Mouse (Mus musculus): ENCODE data around the gene Syndig1. TPM values are rescaled to one million over a fixed set of nuclear protein-coding genes. Genes with fewer than 3 reads are reported as not detected.

Syndig1 gene
- total and polyA plus RNA-seq, 3 experiments, result not detected

DNA sequence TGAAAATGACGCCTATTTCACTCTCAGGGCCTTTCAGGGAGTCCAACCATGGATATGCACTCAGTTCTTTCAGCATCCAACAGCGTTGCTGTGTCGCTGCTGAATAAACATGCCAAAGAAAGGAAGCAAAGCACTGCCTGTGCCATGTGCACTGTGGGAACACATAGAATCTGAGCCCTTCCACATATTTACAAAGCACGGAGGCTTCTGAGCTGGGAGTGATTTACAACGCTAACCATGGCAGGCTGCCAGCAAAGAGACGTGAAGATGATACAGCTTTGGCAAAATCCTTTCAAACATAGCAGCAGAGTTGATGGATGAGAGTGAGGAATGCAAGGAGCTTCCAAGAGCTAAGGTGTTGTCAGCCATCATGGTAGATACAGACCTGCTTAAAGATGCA, 144.6 kb downstream of the Syndig1 start:
- Histone ChIP-seq H3K27ac (ENCODE audit: control insufficient read depth, low read depth, low read length) (no peak overlapping the region), H3K4me3 (ENCODE audit: control insufficient read depth in 1 of 2, insufficient read depth in 1 of 2, low read depth in 2 of 2, low read length in 2 of 2) (no peak overlapping the region), H3K9me3 (replicated peaks; ENCODE audit: insufficient read depth, low read length) (no peaks in the 10 kb centered on the region), H3K4me1 (ENCODE audit: control insufficient read depth in 1 of 2, insufficient read depth in 2 of 2, low read length in 2 of 2) (no peaks in the 10 kb centered on the region), H3K27me3 (ENCODE audit: control insufficient read depth in 1 of 2, insufficient read depth in 2 of 2, low read length in 2 of 2) (no peaks in the 10 kb centered on the region), H3K79me2 (ENCODE audit: control insufficient read depth, insufficient read depth, low read length, poor library complexity) (no peaks in the 10 kb centered on the region), H3K9ac (ENCODE audit: control insufficient read depth, low read depth, low read length, poor library complexity, severe bottlenecking) (no peak overlapping the region), H3K36me3 (ENCODE audit: control insufficient read depth in 1 of 2, insufficient read depth in 2 of 2, low read length in 2 of 2) (no peaks in the 10 kb centered on the region)
- TF ChIP-seq POLR2AphosphoS2 (IDR thresholded peaks at IDR 0.05; ENCODE audit: low read length) (no peak), GABPA (IDR thresholded peaks at IDR 0.05; ENCODE audit: low read depth, low read length) (no peak)
- DNase-seq (ENCODE audit: low read depth, low spot score), result no peak

DNA sequence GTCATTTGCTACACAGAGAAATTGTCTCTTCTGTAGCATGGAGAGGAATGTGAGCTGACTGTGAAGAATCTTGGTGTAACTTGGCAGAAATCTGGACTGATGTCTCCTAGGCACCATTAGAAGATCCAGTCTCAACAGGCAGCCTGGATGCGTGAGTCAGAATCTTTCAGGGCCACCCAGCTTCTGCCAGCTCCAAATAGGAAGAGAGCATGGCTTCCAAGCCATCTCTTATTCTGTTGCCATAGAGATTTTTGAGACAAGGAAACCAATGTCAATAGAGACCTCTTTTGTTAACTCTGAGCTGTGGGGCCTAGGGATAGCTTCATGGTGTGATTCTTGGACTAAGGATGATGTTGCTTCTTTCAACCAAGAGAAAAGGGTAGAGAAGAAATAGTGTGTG, 151.4 kb downstream of the Syndig1 start:
- DNase-seq (ENCODE audit: low read depth, low spot score), result no peak
- no peaks in the 10 kb centered on the region for H3K27me3 ChIP-seq (ENCODE audit: control insufficient read depth in 1 of 2, insufficient read depth in 2 of 2, low read length in 2 of 2)
- no peaks in the 10 kb centered on the region for H3K79me2 ChIP-seq (ENCODE audit: control insufficient read depth, insufficient read depth, low read length, poor library complexity)
- H3K4me1 ChIP-seq (ENCODE audit: control insufficient read depth in 1 of 2, insufficient read depth in 2 of 2, low read length in 2 of 2), result no peaks in the 10 kb centered on the region
- H3K4me3 ChIP-seq (ENCODE audit: control insufficient read depth in 1 of 2, insufficient read depth in 1 of 2, low read depth in 2 of 2, low read length in 2 of 2), result no peak overlapping the region
- no peak overlapping the region for H3K27ac ChIP-seq (ENCODE audit: control insufficient read depth, low read depth, low read length)
- H3K36me3 ChIP-seq (ENCODE audit: control insufficient read depth in 1 of 2, insufficient read depth in 2 of 2, low read length in 2 of 2), result no peaks in the 10 kb centered on the region
- TF ChIP-seq MXI1 (IDR thresholded peaks at IDR 0.05; ENCODE audit: low read depth, low read length) (no peak), SIN3A (IDR thresholded peaks at IDR 0.05; ENCODE audit: low read length) (no peak), ZNF384 (IDR thresholded peaks at IDR 0.05; ENCODE audit: low read depth, low read length) (no peak), ETS1 (IDR thresholded peaks at IDR 0.05; ENCODE audit: low read depth, low read length) (no peak), MAZ (IDR thresholded peaks at IDR 0.05; ENCODE audit: low read depth, low read length) (no peak), EP300 (IDR thresholded peaks at IDR 0.05; ENCODE audit: low read depth in 1 of 2, low read length in 2 of 2) (no peak), MAX (IDR thresholded peaks at IDR 0.05; ENCODE audit: low read length) (no peak), NELFE (IDR thresholded peaks at IDR 0.05; ENCODE audit: low read depth, low read length) (no peak), UBTF (IDR thresholded peaks at IDR 0.05; ENCODE audit: borderline replicate concordance, insufficient read depth, low read depth, low read length) (no peak), JUND (IDR thresholded peaks at IDR 0.05; ENCODE audit: low read depth, low read length) (no peak), POLR2A (IDR thresholded peaks at IDR 0.05; ENCODE audit: control insufficient read depth in 1 of 2, insufficient read depth in 1 of 2, low read depth in 1 of 2, low read length in 2 of 2, poor library complexity in 1 of 2) (no peak), KAT2A (conservative IDR thresholded peaks at IDR 0.05; ENCODE audit: low read depth, low read length) (no peak), POLR2AphosphoS2 (IDR thresholded peaks at IDR 0.05; ENCODE audit: low read length) (no peak), GATA1 (IDR thresholded peaks at IDR 0.05; ENCODE audit: low read depth, low read length) (no peak), NRF1 (IDR thresholded peaks at IDR 0.05; ENCODE audit: insufficient read depth, low read depth, low read length, poor library complexity, severe bottlenecking) (no peak), TCF12 (IDR thresholded peaks at IDR 0.05; ENCODE audit: low read depth, low read length) (no peak)
- no peak overlapping the region for H3K9ac ChIP-seq (ENCODE audit: control insufficient read depth, low read depth, low read length, poor library complexity, severe bottlenecking)
- H3K9me3 ChIP-seq (replicated peaks; ENCODE audit: insufficient read depth, low read length), result no peaks in the 10 kb centered on the region
